Mouse (Mus musculus): ENCODE data around the gene Cbx5.

Gene Cbx5

DNA sequence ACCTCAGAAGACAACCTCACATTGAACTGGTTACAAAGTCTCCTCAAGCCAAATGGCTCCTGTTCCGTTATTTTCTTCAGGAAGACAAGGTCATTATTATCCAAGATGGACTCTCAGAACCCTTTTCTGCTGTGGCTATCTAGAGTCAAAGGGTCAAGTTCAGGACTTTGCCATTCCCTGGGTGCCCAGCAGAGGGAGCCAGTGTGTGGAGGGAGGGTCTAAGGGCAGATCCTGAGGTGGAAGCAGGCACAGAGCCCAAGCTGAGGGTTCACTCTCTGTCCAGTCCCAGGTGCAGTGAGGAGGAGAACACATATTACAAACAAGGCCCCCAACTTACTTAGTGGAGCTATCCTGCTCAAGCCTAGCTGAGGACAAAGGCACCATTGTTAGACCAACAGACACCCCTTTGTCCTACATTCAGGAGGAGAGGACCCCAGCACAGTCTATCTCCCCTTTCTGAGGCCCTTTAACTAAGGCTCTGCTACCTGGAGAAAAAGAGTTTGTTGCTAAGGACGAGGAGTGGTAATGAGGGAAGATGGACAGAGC is 10.7 kb upstream of the Cbx5 start:
- peak; percentile 76 for DNase-seq (ENCODE audit: low read depth, low spot score)

DNA sequence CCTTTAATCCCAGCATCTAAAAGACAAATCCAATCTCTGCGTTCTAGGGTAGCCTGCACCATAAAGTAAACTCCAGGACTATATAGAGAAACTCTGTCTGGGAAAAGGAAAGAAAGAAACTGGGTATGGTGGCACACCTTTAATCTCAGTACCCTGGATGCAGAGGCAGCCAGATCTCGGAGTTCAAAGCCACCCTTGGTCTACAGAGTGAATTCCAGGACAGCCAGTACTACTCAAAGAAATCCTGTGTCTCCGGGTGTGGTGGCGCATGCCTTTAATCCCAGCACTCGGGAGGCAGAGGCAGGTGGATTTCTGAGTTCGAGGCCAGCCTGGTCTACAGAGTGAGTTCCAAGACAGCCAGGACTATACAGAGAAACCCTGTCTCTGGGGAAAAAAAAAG is 9.9 kb upstream of the Cbx5 start:
- peak; percentile 27 for DNase-seq (ENCODE audit: low read depth, low spot score)

GRCm38 (mm10) chr15:103248401-103249313 is 9.0 kb upstream of the Cbx5 start:
- DNase-seq (ENCODE audit: low read depth, low spot score): peak; percentile 39

DNA sequence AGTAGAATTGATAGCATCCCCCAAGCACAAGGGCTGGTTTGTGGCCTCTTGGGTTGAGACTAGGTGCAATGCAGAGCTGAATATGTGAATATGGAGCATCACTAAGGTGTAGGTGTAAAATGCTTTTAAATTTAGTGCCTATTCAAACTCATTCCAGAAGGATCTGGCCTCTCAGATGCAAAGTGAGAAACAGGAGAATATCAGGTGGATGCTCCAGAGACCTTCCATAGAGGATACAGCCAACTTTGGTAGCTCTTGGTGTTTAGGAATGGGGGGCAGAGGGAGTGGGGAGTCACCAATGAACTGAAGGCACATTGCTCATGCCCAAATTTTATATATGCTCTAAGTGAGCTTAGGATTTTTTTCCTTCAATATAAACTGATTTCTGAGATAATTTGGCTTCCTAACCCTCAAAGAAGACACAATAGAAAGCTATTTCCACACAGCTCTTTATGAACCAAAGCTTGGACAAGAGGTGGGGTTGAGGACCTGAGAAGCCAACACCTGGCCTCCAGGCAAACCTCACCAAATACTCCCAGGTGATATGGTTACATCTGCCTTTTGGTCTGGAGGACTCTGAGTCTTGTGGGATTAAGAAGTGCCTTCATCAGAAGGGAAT is 8.3 kb upstream of the Cbx5 start:
- peak; percentile 46 for DNase-seq (ENCODE audit: low read depth, low spot score)

- DNase-seq (ENCODE audit: low read depth, low spot score): peak; percentile 33
Measured at GRCm38 (mm10) chr15:103247078-103247781, 7.6 kb upstream of the Cbx5 start.

DNA sequence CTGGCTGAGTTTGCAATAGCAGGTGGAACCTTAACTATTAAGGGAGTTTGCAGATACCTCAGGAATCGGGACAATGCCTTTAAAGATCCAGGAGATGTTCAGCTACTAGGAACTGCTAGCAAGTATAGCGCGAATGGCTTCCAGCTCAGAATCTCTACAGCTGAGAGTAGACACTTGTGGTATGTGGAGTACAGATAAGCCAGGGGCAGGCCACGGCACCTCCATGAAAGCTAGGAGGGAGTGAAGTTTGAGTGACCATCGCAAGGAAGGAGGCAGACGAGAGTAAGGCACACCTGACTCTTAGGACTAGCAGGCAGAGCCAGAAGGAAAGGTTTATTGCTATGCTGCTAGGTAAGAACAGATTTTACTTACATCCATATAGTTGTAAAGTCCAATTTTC is 6.0 kb upstream of the Cbx5 start:
- no peak for DNase-seq (ENCODE audit: low read depth, low spot score)

GRCm38 (mm10) chr15:103242885-103243284 is 3.3 kb upstream of the Cbx5 start:
- DNase-seq (ENCODE audit: low read depth, low spot score): no peak

DNA sequence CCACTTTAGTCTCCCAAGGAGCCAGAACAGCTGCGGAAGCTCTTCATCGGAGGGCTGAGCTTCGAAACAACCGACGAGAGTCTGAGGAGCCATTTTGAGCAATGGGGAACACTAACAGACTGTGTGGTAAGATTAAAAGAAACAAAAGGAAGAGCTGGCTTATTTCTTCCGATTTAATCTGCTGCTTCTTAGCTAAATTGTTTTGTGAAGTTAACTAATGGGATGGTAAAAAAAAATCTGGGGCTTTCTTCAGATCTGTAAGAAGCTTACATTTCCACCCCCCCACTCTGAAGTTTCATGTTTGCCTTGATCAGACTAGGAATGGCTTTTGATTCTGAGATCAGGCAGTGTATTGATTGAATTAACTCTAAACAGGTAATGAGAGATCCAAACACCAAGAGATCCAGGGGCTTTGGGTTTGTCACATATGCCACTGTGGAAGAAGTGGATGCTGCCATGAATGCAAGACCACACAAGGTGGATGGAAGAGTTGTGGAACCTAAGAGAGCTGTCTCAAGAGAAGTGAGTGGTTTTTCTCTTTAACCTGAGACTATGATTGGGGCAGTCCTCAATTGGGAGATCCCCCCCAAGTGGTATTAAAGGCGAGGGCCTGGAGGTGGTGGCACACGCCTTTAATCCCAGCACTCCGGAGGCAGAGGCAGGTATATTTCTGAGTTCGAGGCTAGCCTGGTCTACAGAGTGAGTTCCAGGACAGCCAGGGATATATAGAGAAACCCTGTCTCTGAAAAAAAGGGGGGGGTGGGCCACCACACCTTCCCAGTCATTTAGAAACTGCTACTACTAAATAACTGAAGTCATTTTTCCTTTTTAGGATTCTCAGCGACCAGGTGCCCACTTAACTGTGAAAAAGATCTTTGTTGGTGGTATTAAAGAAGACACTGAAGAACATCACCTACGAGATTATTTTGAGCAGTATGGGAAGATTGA is 1.7 kb upstream of the Cbx5 start:
- DNase-seq (ENCODE audit: low read depth, low spot score): peak; percentile 79

- DNase-seq (ENCODE audit: low read depth, low spot score): peak; percentile 98
Measured at GRCm38 (mm10) chr15:103240160-103241028, 778 bp upstream of the Cbx5 start, which contains the start of gene Hnrnpa1. Gene Hnrnpa1 (plus strand): TSS chr15:103240432.

- peak; percentile 97 for DNase-seq (ENCODE audit: low read depth, low spot score)
Measured at GRCm38 (mm10) chr15:103239130-103239684, 409 bp downstream of the Cbx5 start.

GRCm38 (mm10) chr15:103237295-103237694 is 2.3 kb downstream of the Cbx5 start:
- DNase-seq (ENCODE audit: low read depth, low spot score): no peak

GRCm38 (mm10) chr15:103233119-103233518 is 6.5 kb downstream of the Cbx5 start:
- DNase-seq (ENCODE audit: low read depth, low spot score): no peak

DNA sequence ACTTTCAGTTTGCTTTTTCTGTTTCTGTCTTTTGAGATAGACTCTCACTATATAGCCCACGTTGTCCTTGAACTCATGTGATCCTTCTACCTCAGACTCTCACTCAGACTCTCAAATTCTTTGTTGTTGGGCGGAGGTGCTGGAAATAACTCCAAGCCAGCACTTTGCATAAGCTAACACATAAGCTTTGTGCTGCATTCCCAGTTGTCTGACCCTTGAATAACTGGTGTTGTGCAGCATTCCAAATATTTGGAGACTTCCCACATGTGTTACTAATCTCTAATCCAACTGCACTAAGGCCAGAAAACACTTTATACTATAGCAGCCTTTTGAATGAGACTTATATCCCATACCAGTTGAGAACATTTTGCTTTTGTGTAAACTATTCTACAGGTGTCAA is 10.7 kb downstream of the Cbx5 start:
- DNase-seq (ENCODE audit: low read depth, low spot score): no peak

- DNase-seq (ENCODE audit: low read depth, low spot score): no peak
Measured at GRCm38 (mm10) chr15:103227572-103227971, 12.0 kb downstream of the Cbx5 start.

GRCm38 (mm10) chr15:103227022-103227421 is 12.6 kb downstream of the Cbx5 start:
- DNase-seq (ENCODE audit: low read depth, low spot score): no peak

DNA sequence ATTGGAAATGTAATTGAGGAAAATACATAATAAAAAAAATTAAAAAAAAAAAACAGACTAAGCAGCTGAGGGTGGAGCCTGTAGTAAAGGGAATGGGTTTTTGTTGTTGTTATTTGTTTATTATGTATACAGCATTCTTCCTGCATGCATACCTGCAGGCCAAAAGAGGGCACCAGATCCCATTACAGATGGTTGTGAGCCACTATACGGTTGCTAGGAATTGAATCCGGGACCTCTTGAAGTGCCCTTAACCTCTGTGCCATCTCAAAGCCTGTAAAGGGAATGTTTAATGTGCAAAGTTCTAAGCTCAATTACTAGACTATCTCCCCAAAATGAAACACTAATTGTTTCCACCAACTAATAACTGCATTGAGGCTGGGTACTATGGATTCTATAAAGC is 15.5 kb downstream of the Cbx5 start:
- no peak for DNase-seq (ENCODE audit: low read depth, low spot score)

DNA sequence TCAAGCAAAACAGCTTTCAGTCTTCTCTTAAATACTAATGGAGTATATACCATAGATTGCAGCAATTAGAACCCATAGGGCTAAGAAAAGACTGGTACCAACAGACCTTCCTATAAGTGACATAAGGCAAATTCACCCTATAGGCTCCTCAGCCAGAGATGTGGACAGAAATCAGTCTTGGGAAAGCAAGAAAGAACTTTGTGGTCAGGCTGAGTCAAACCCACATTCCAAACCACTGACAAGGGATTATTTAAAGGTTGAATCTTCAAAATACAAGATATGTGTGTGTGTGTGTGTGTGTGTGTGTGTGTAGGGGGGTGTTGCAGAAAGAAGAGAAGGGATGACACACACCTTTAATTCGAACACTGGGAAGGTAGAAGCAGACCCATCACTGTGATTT is 18.2 kb downstream of the Cbx5 start:
- DNase-seq (ENCODE audit: low read depth, low spot score): no peak

DNA sequence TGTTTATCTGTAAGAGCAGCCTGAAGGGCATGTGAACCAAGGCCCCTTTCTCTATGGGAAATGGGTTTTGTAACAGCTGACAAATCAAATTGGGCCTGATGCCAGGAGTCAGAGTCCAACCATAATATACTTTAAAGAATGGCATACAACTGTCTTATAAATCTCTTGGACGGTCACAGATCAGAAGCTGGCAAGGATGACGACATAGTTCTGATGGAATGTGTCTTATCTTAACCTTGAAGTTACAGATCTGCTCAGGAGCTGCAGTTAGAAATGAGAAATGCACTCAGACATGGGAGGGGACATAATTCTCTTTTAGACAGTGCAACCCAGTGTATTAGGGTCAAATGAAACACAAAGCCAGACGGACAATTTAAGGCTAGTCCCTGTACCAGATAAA is 18.8 kb downstream of the Cbx5 start:
- DNase-seq (ENCODE audit: low read depth, low spot score): no peak

GRCm38 (mm10) chr15:103216052-103216451 is 23.6 kb downstream of the Cbx5 start:
- no peak for DNase-seq (ENCODE audit: low read depth, low spot score)

Measured in A20 (cell line).